Mouse (Mus musculus) MEL (cell line): Measurements from ENCODE around the gene Cacng1. TPM values are rescaled to one million over a fixed set of nuclear protein-coding genes. Genes with fewer than 3 reads are reported as not detected.

Source experiments
- DNase-seq: peaks from one replicate; pipeline ENCODE4 v3.0.0; 2011; ENCODE audit warnings: low read depth, low spot score
- H3K27ac ChIP-seq: 2 replicates; pipeline ENCODE4 v1.5.1; 2012; ENCODE audit warnings: low read depth, mild to moderate bottlenecking, control low read depth, low read length, moderate library complexity; ENCODE audit not compliant: control insufficient read depth
- H3K27me3 ChIP-seq, 2 experiments: fragments of 150-350 bp in 1 of 2; sonication (generic) in 1 of 2; 2 replicates each; pipeline ENCODE4 v1.6.1; 2012; ENCODE audit warnings: low read length in 2 of 2, mild to moderate bottlenecking in 2 of 2, improper control_type of control experiment in 1 of 2, moderate library complexity in 1 of 2; ENCODE audit not compliant: insufficient read depth in 2 of 2, control insufficient read depth in 1 of 2
- H3K36me3 ChIP-seq, 2 experiments: 2 replicates each; pipeline ENCODE4 v1.6.1; 2012 to 2014; ENCODE audit warnings: low read length in 2 of 2, improper control_type of control experiment in 1 of 2, inconsistent platforms in 1 of 2, mild to moderate bottlenecking in 1 of 2; ENCODE audit not compliant: insufficient read depth in 2 of 2, control insufficient read depth in 1 of 2
- H3K4me1 ChIP-seq, 2 experiments: fragments of 150-350 bp in 1 of 2; sonication (generic) in 1 of 2; 2 replicates each; pipeline ENCODE4 v1.6.1; 2012; ENCODE audit warnings: low read length in 2 of 2, improper control_type of control experiment in 1 of 2, mild to moderate bottlenecking in 1 of 2; ENCODE audit not compliant: insufficient read depth in 2 of 2, control insufficient read depth in 1 of 2
- H3K4me3 ChIP-seq, 2 experiments: fragments of 150-350 bp in 1 of 2; sonication (generic) in 1 of 2; 2 replicates each; pipeline ENCODE4 v1.5.1; 2012; ENCODE audit warnings: low read depth in 2 of 2, low read length in 2 of 2, mild to moderate bottlenecking in 2 of 2, moderate library complexity in 2 of 2, control low read depth in 1 of 2, improper control_type of control experiment in 1 of 2; ENCODE audit not compliant: control insufficient read depth in 1 of 2, insufficient read depth in 1 of 2
- H3K79me2 ChIP-seq: 2 replicates; pipeline ENCODE4 v1.6.1; 2012; ENCODE audit warnings: mild to moderate bottlenecking, low read length, moderate library complexity; ENCODE audit not compliant: control insufficient read depth, poor library complexity, insufficient read depth
- H3K9ac ChIP-seq: 2 replicates; pipeline ENCODE4 v1.6.1; 2012; ENCODE audit warnings: low read depth, mild to moderate bottlenecking, control low read depth, low read length, moderate library complexity; ENCODE audit not compliant: control insufficient read depth, poor library complexity, severe bottlenecking
- H3K9me3 ChIP-seq: fragments of 150-350 bp; sonication (generic); replicated peaks from 2 replicates; pipeline ENCODE4 v1.6.1; 2012; ENCODE audit warnings: mild to moderate bottlenecking, low read length, improper control_type of control experiment, moderate library complexity; ENCODE audit not compliant: insufficient read depth
- BHLHE40 ChIP-seq: IDR thresholded peaks from 2 replicates; pipeline ENCODE4 v1.6.1; 2012; ENCODE audit warnings: low read depth, mild to moderate bottlenecking, inconsistent platforms, low read length, improper control_type of control experiment, borderline replicate concordance
- E2F4 ChIP-seq: IDR thresholded peaks from 2 replicates; pipeline ENCODE4 v1.6.1; 2011; ENCODE audit warnings: low read depth, low read length, improper control_type of control experiment, borderline replicate concordance
- ELF1 ChIP-seq: IDR thresholded peaks from 2 replicates; pipeline ENCODE4 v1.6.1; 2014; ENCODE audit warnings: low read depth, mild to moderate bottlenecking, inconsistent platforms, low read length, improper control_type of control experiment, moderate library complexity
- EP300 ChIP-seq, 2 experiments: IDR thresholded peaks; 2 replicates each; pipeline ENCODE4 v1.6.1; 2011; ENCODE audit warnings: improper control_type of control experiment in 2 of 2, low read length in 2 of 2, low read depth in 1 of 2, mild to moderate bottlenecking in 1 of 2
- ETS1 ChIP-seq: IDR thresholded peaks from 2 replicates; pipeline ENCODE4 v1.6.1; 2012; ENCODE audit warnings: low read depth, mild to moderate bottlenecking, inconsistent platforms, low read length, improper control_type of control experiment, moderate library complexity
- GATA1 ChIP-seq: IDR thresholded peaks from 2 replicates; pipeline ENCODE4 v1.6.1; 2011; ENCODE audit warnings: low read depth, low read length, improper control_type of control experiment
- HCFC1 ChIP-seq: IDR thresholded peaks from 2 replicates; pipeline ENCODE4 v1.6.1; 2012; ENCODE audit warnings: low read depth, mild to moderate bottlenecking, inconsistent platforms, low read length, improper control_type of control experiment, moderate library complexity
- JUND ChIP-seq: IDR thresholded peaks from 2 replicates; pipeline ENCODE4 v1.6.1; 2011; ENCODE audit warnings: low read depth, mild to moderate bottlenecking, improper control_type of control experiment, low read length
- MAZ ChIP-seq: IDR thresholded peaks from 2 replicates; pipeline ENCODE4 v1.6.1; 2012; ENCODE audit warnings: low read depth, mild to moderate bottlenecking, inconsistent platforms, low read length, improper control_type of control experiment
- MEF2A ChIP-seq: IDR thresholded peaks from 2 replicates; pipeline ENCODE4 v1.6.1; 2014; ENCODE audit warnings: low read depth, mild to moderate bottlenecking, inconsistent platforms, low read length, improper control_type of control experiment; ENCODE audit not compliant: poor library complexity, insufficient replicate concordance, severe bottlenecking; ENCODE audit errors: extremely low read depth
- MXI1 ChIP-seq: IDR thresholded peaks from 2 replicates; pipeline ENCODE4 v1.6.1; 2011; ENCODE audit warnings: mild to moderate bottlenecking, low read depth, low read length, improper control_type of control experiment
- MYC ChIP-seq: IDR thresholded peaks from 2 replicates; pipeline ENCODE4 v1.6.1; 2011; ENCODE audit warnings: low read depth, mild to moderate bottlenecking, low read length, improper control_type of control experiment, moderate library complexity
- NELFE ChIP-seq: IDR thresholded peaks from 2 replicates; pipeline ENCODE4 v1.6.1; 2011; ENCODE audit warnings: low read depth, low read length, improper control_type of control experiment
- NRF1 ChIP-seq: IDR thresholded peaks from 2 replicates; pipeline ENCODE4 v1.6.1; 2014; ENCODE audit warnings: low read depth, mild to moderate bottlenecking, inconsistent platforms, low read length, improper control_type of control experiment, moderate library complexity; ENCODE audit not compliant: poor library complexity, insufficient read depth, severe bottlenecking
- POLR2A ChIP-seq, 2 experiments: IDR thresholded peaks; 2 replicates each; pipeline ENCODE4 v1.6.1; 2011 to 2012; ENCODE audit warnings: low read length in 2 of 2, mild to moderate bottlenecking in 2 of 2, control low read depth in 1 of 2, improper control_type of control experiment in 1 of 2, low read depth in 1 of 2, moderate library complexity in 1 of 2; ENCODE audit not compliant: control insufficient read depth in 1 of 2, insufficient read depth in 1 of 2, poor library complexity in 1 of 2
- POLR2AphosphoS2 ChIP-seq: IDR thresholded peaks from 2 replicates; pipeline ENCODE4 v1.6.1; 2011; ENCODE audit warnings: low read length, improper control_type of control experiment
- POLR2AphosphoS5 ChIP-seq: IDR thresholded peaks from 2 replicates; pipeline ENCODE4 v1.6.1; 2012; ENCODE audit warnings: low read depth, borderline replicate concordance, mild to moderate bottlenecking, inconsistent platforms, low read length, moderate library complexity, mixed read lengths
- RCOR1 ChIP-seq: IDR thresholded peaks from 2 replicates; pipeline ENCODE4 v1.6.1; 2012; ENCODE audit warnings: low read depth, mild to moderate bottlenecking, inconsistent platforms, low read length, improper control_type of control experiment
- SIN3A ChIP-seq: IDR thresholded peaks from 2 replicates; pipeline ENCODE4 v1.6.1; 2012; ENCODE audit warnings: low read length, improper control_type of control experiment, inconsistent platforms
- SMC3 ChIP-seq: IDR thresholded peaks from 2 replicates; pipeline ENCODE4 v1.6.1; 2011; ENCODE audit warnings: low read depth, low read length, improper control_type of control experiment
- TBP ChIP-seq: IDR thresholded peaks from 2 replicates; pipeline ENCODE4 v1.8.0; 2011; ENCODE audit warnings: low read depth, low read length, improper control_type of control experiment
- UBTF ChIP-seq: IDR thresholded peaks from 2 replicates; pipeline ENCODE4 v1.6.1; 2012; ENCODE audit warnings: low read depth, mild to moderate bottlenecking, inconsistent platforms, low read length, improper control_type of control experiment, moderate library complexity, borderline replicate concordance; ENCODE audit not compliant: insufficient read depth
- ZKSCAN1 ChIP-seq: IDR thresholded peaks from 2 replicates; pipeline ENCODE4 v1.6.1; 2012; ENCODE audit warnings: low read depth, mild to moderate bottlenecking, inconsistent platforms, low read length, improper control_type of control experiment, moderate library complexity
- polyA plus RNA-seq, 2 experiments: library from polyadenylated mRNA; stranded (reverse) in 1 of 2; unstranded in 1 of 2; fragments of >175 nt in 1 of 2; fragments of >200 nt in 1 of 2; gene quantifications; 2 replicates each; pipeline versions ENCODE4 v1.2.1 to v1.2.4; 2012; ENCODE audit warnings: low replicate concordance in 2 of 2, low read depth in 1 of 2; ENCODE audit not compliant: insufficient read length in 2 of 2, insufficient read depth in 1 of 2, missing spikeins in 1 of 2
- total RNA-seq: library from RNA; depleted of rRNA; stranded (reverse); fragments of 300-350 nt; gene quantifications from 2 replicates; pipeline ENCODE4 v1.2.3, GENCODE M21; 2012

The Cacng1 gene
- total and polyA plus RNA-seq, 3 experiments, result not detected

- TF ChIP-seq HCFC1 (peak; percentile 66), E2F4 (0 out of 2 replicates have a peak, but pooled peaks have one; percentile 31), SIN3A (peak; percentile 93), MXI1 (peak; percentile 83), ELF1 (peak; percentile 79), NRF1 (no peak), MAZ (0 out of 2 replicates have a peak, but pooled peaks have one; percentile 81), JUND (peak; percentile 71; the same call in 1 of the 2 replicates), MEF2A (no peak), NELFE (no peak), MYC (peak; percentile 94), TBP (no peak), POLR2AphosphoS5 (no peak)
Observed at GRCm38 (mm10) chr11:107693338-107693737, 23.0 kb downstream of the Cacng1 start (continued).

GRCm38 (mm10) chr11:107691569-107691968 lies 24.8 kb downstream of the Cacng1 start:
- Histone ChIP-seq H3K9ac (no peak overlapping the region), H3K4me3 (no peak overlapping the region), H3K9me3 (no peaks in the 10 kb centered on the region), H3K36me3 (peaks cover 0 to 29% of the 10 kb centered on the region in 2 experiments; a peak in 3 of 4 replicates), H3K27me3 (no peaks in the 10 kb centered on the region), H3K4me1 (peaks cover 6 to 30% of the 10 kb centered on the region in 2 experiments; a peak in 3 of 4 replicates), H3K79me2 (no peaks in the 10 kb centered on the region), H3K27ac (no peak overlapping the region)
- 0 out of 4 replicates have a peak, but pooled peaks have one; percentile 26 to 37 for TF ChIP-seq EP300 (IDR thresholded peaks at IDR 0.05; ENCODE audit: low read depth in 1 of 2, low read length in 2 of 2)
- no peak for TF ChIP-seq SMC3
- TF ChIP-seq ELF1, result 0 out of 2 replicates have a peak, but pooled peaks have one; percentile 43
- TF ChIP-seq POLR2A (IDR thresholded peaks at IDR 0.05; ENCODE audit: control insufficient read depth in 1 of 2, insufficient read depth in 1 of 2, low read depth in 1 of 2, low read length in 2 of 2, poor library complexity in 1 of 2), result no peak
- peak; percentile 80 for TF ChIP-seq RCOR1
- 0 out of 2 replicates have a peak, but pooled peaks have one; percentile 21 for TF ChIP-seq MAZ
- peak; percentile 47; the same call in 1 of the 2 replicates for TF ChIP-seq ETS1
- DNase-seq, result peak; percentile 60

- H3K9ac ChIP-seq, result no peak overlapping the region
- peaks cover 0 to 19% of the 10 kb centered on the region in 2 experiments; a peak in 3 of 4 replicates for H3K36me3 ChIP-seq
Observed at GRCm38 (mm10) chr11:107688480-107688879, 27.8 kb downstream of the Cacng1 start.

More at GRCm38 (mm10) chr11:107688480-107688879, 27.8 kb downstream of the Cacng1 start:
- H3K4me1 ChIP-seq, result peaks cover 4 to 14% of the 10 kb centered on the region in 2 experiments; a peak in 3 of 4 replicates
- H3K9me3 ChIP-seq, result no peaks in the 10 kb centered on the region
- H3K4me3 ChIP-seq, result no peak overlapping the region
- no peak for DNase-seq
- H3K27ac ChIP-seq, result no peak overlapping the region
- H3K27me3 ChIP-seq, result no peaks in the 10 kb centered on the region
- TF ChIP-seq UBTF, result no peak
- no peak for TF ChIP-seq POLR2AphosphoS2
- no peak for TF ChIP-seq ZKSCAN1
- no peak for TF ChIP-seq E2F4
- TF ChIP-seq ELF1, result no peak
- TF ChIP-seq MXI1, result no peak
- TF ChIP-seq GATA1, result no peak
- no peak for TF ChIP-seq BHLHE40
- H3K79me2 ChIP-seq, result no peaks in the 10 kb centered on the region
